Mouse (Mus musculus): ENCODE results near the gene Mtmr12.

DNA sequence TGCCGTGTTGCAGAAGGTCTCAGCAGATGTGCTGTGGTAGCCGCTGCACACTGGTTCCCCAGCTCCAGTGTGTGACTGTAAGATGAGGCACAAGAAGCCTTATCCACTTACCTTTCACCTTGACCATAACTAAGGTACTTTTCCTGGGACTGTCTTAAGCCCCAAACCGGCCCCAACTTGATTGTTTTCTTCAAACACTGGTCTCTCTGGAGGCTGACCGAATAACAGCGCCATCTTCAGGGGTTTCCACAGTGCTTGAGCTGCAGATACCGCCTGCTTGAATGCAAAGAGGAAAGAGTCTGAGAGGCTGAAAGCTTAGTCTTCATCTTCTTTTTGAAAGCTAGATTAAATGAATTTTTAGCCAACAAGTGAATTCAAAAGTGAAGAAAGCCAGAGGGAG is 26.6 kb downstream of the Mtmr12 start:
- TF ChIP-seq CTCF (IDR thresholded peaks at IDR 0.05; ENCODE audit: extremely low read depth, insufficient read depth, low read length): no peak
- TF ChIP-seq POLR2A (IDR thresholded peaks at IDR 0.05; ENCODE audit: extremely low read depth, insufficient read depth, low read length): no peak

Measured in cortical plate, adult 2 months (tissue).